ENCODE assay signal across 12 mouse cellular contexts in genomic region chr13:24263560-24263959, GRCm38 (mm10).
"Had no signal": no experiment of that assay in that cellular context is flagged by ENCODE, and none has a peak within 500 bp of the region (broad histone marks: within the 10 kb centered on the region; RNA-seq: fewer than 3 reads in every experiment).

No protein-coding gene starts in this region.

- DNase-seq: retina, postnatal 1 day; right cerebral cortex, adult 18-20 months; right cerebral cortex, postnatal 14 days; right cerebral cortex, postnatal 25 days; right cerebral cortex, postnatal 4 days; spleen, adult 18-20 months; thymus, adult 18-20 months; thymus, adult 2 months; thymus, postnatal 14 days; thymus, postnatal 25 days; thymus, postnatal 36 days; thymus, postnatal 4 days had no signal
